Mouse (Mus musculus): ENCODE measurements around the gene Rcc1l.

- no peak for TF ChIP-seq CTCF (IDR thresholded peaks at IDR 0.05; ENCODE audit: extremely low read depth, insufficient read length, insufficient replicate concordance, low read depth, low read length)
- peak; percentile 85; the same call in 1 of the 2 replicates for TF ChIP-seq POLR2A (IDR thresholded peaks at IDR 0.05; ENCODE audit: low read depth, low read length)
Observed at GRCm38 (mm10) chr5:134099496-134100211, 76.9 kb downstream of the Rcc1l start, which contains the start of gene Castor2.
